Mouse (Mus musculus) MEL (cell line): Measurements from ENCODE around the gene Tchp. TPM values are rescaled to one million over a fixed set of nuclear protein-coding genes. Genes with fewer than 3 reads are reported as not detected.

Source experiments
- DNase-seq: peaks from one replicate; pipeline ENCODE4 v3.0.0; 2011; ENCODE audit warnings: low read depth, low spot score
- H3K27ac ChIP-seq: 2 replicates; pipeline ENCODE4 v1.5.1; 2012; ENCODE audit warnings: low read depth, mild to moderate bottlenecking, control low read depth, low read length, moderate library complexity; ENCODE audit not compliant: control insufficient read depth
- H3K27me3 ChIP-seq, 2 experiments: fragments of 150-350 bp in 1 of 2; sonication (generic) in 1 of 2; 2 replicates each; pipeline ENCODE4 v1.6.1; 2012; ENCODE audit warnings: low read length in 2 of 2, mild to moderate bottlenecking in 2 of 2, improper control_type of control experiment in 1 of 2, moderate library complexity in 1 of 2; ENCODE audit not compliant: insufficient read depth in 2 of 2, control insufficient read depth in 1 of 2
- H3K36me3 ChIP-seq, 2 experiments: 2 replicates each; pipeline ENCODE4 v1.6.1; 2012 to 2014; ENCODE audit warnings: low read length in 2 of 2, improper control_type of control experiment in 1 of 2, inconsistent platforms in 1 of 2, mild to moderate bottlenecking in 1 of 2; ENCODE audit not compliant: insufficient read depth in 2 of 2, control insufficient read depth in 1 of 2
- H3K4me1 ChIP-seq, 2 experiments: fragments of 150-350 bp in 1 of 2; sonication (generic) in 1 of 2; 2 replicates each; pipeline ENCODE4 v1.6.1; 2012; ENCODE audit warnings: low read length in 2 of 2, improper control_type of control experiment in 1 of 2, mild to moderate bottlenecking in 1 of 2; ENCODE audit not compliant: insufficient read depth in 2 of 2, control insufficient read depth in 1 of 2
- H3K4me3 ChIP-seq, 2 experiments: fragments of 150-350 bp in 1 of 2; sonication (generic) in 1 of 2; 2 replicates each; pipeline ENCODE4 v1.5.1; 2012; ENCODE audit warnings: low read depth in 2 of 2, low read length in 2 of 2, mild to moderate bottlenecking in 2 of 2, moderate library complexity in 2 of 2, control low read depth in 1 of 2, improper control_type of control experiment in 1 of 2; ENCODE audit not compliant: control insufficient read depth in 1 of 2, insufficient read depth in 1 of 2
- H3K79me2 ChIP-seq: 2 replicates; pipeline ENCODE4 v1.6.1; 2012; ENCODE audit warnings: mild to moderate bottlenecking, low read length, moderate library complexity; ENCODE audit not compliant: control insufficient read depth, poor library complexity, insufficient read depth
- H3K9ac ChIP-seq: 2 replicates; pipeline ENCODE4 v1.6.1; 2012; ENCODE audit warnings: low read depth, mild to moderate bottlenecking, control low read depth, low read length, moderate library complexity; ENCODE audit not compliant: control insufficient read depth, poor library complexity, severe bottlenecking
- H3K9me3 ChIP-seq: fragments of 150-350 bp; sonication (generic); replicated peaks from 2 replicates; pipeline ENCODE4 v1.6.1; 2012; ENCODE audit warnings: mild to moderate bottlenecking, low read length, improper control_type of control experiment, moderate library complexity; ENCODE audit not compliant: insufficient read depth
- BHLHE40 ChIP-seq: IDR thresholded peaks from 2 replicates; pipeline ENCODE4 v1.6.1; 2012; ENCODE audit warnings: low read depth, mild to moderate bottlenecking, inconsistent platforms, low read length, improper control_type of control experiment, borderline replicate concordance
- CHD1 ChIP-seq: IDR thresholded peaks from 2 replicates; pipeline ENCODE4 v1.6.1; 2012; ENCODE audit warnings: low read depth, mild to moderate bottlenecking, inconsistent platforms, low read length, improper control_type of control experiment
- CHD2 ChIP-seq: IDR thresholded peaks from 2 replicates; pipeline ENCODE4 v1.6.1; 2011; ENCODE audit warnings: low read length, improper control_type of control experiment
- CTCF ChIP-seq, 3 experiments: IDR thresholded peaks in 2 of 3; conservative IDR thresholded peaks in 1 of 3; 2 replicates each; pipeline ENCODE4 v1.5.1; 2011 to 2012; ENCODE audit warnings: low read length in 3 of 3, low read depth in 2 of 3, mild to moderate bottlenecking in 2 of 3, improper control_type of control experiment in 1 of 3, inconsistent platforms in 1 of 3, mixed read lengths in 1 of 3, moderate library complexity in 1 of 3; ENCODE audit not compliant: control insufficient read depth in 1 of 3, insufficient read depth in 1 of 3, poor library complexity in 1 of 3, severe bottlenecking in 1 of 3
- E2F4 ChIP-seq: IDR thresholded peaks from 2 replicates; pipeline ENCODE4 v1.6.1; 2011; ENCODE audit warnings: low read depth, low read length, improper control_type of control experiment, borderline replicate concordance
- ELF1 ChIP-seq: IDR thresholded peaks from 2 replicates; pipeline ENCODE4 v1.6.1; 2014; ENCODE audit warnings: low read depth, mild to moderate bottlenecking, inconsistent platforms, low read length, improper control_type of control experiment, moderate library complexity
- EP300 ChIP-seq, 2 experiments: IDR thresholded peaks; 2 replicates each; pipeline ENCODE4 v1.6.1; 2011; ENCODE audit warnings: improper control_type of control experiment in 2 of 2, low read length in 2 of 2, low read depth in 1 of 2, mild to moderate bottlenecking in 1 of 2
- ETS1 ChIP-seq: IDR thresholded peaks from 2 replicates; pipeline ENCODE4 v1.6.1; 2012; ENCODE audit warnings: low read depth, mild to moderate bottlenecking, inconsistent platforms, low read length, improper control_type of control experiment, moderate library complexity
- GATA1 ChIP-seq: IDR thresholded peaks from 2 replicates; pipeline ENCODE4 v1.6.1; 2011; ENCODE audit warnings: low read depth, low read length, improper control_type of control experiment
- HCFC1 ChIP-seq: IDR thresholded peaks from 2 replicates; pipeline ENCODE4 v1.6.1; 2012; ENCODE audit warnings: low read depth, mild to moderate bottlenecking, inconsistent platforms, low read length, improper control_type of control experiment, moderate library complexity
- JUND ChIP-seq: IDR thresholded peaks from 2 replicates; pipeline ENCODE4 v1.6.1; 2011; ENCODE audit warnings: low read depth, mild to moderate bottlenecking, improper control_type of control experiment, low read length
- KAT2A ChIP-seq: conservative IDR thresholded peaks from 2 replicates; pipeline ENCODE4 v1.6.1; 2012; ENCODE audit warnings: low read depth, low read length, improper control_type of control experiment, inconsistent platforms
- MAFK ChIP-seq: IDR thresholded peaks from 2 replicates; pipeline ENCODE4 v1.6.1; 2011; ENCODE audit warnings: low read depth, mild to moderate bottlenecking, low read length, improper control_type of control experiment, borderline replicate concordance
- MEF2A ChIP-seq: IDR thresholded peaks from 2 replicates; pipeline ENCODE4 v1.6.1; 2014; ENCODE audit warnings: low read depth, mild to moderate bottlenecking, inconsistent platforms, low read length, improper control_type of control experiment; ENCODE audit not compliant: poor library complexity, insufficient replicate concordance, severe bottlenecking; ENCODE audit errors: extremely low read depth
- MXI1 ChIP-seq: IDR thresholded peaks from 2 replicates; pipeline ENCODE4 v1.6.1; 2011; ENCODE audit warnings: mild to moderate bottlenecking, low read depth, low read length, improper control_type of control experiment
- MYB ChIP-seq: IDR thresholded peaks from 2 replicates; pipeline ENCODE4 v1.6.1; 2011; ENCODE audit warnings: mild to moderate bottlenecking, low read depth, low read length, improper control_type of control experiment
- MYC ChIP-seq: IDR thresholded peaks from 2 replicates; pipeline ENCODE4 v1.6.1; 2011; ENCODE audit warnings: low read depth, mild to moderate bottlenecking, low read length, improper control_type of control experiment, moderate library complexity
- NELFE ChIP-seq: IDR thresholded peaks from 2 replicates; pipeline ENCODE4 v1.6.1; 2011; ENCODE audit warnings: low read depth, low read length, improper control_type of control experiment
- NRF1 ChIP-seq: IDR thresholded peaks from 2 replicates; pipeline ENCODE4 v1.6.1; 2014; ENCODE audit warnings: low read depth, mild to moderate bottlenecking, inconsistent platforms, low read length, improper control_type of control experiment, moderate library complexity; ENCODE audit not compliant: poor library complexity, insufficient read depth, severe bottlenecking
- POLR2A ChIP-seq, 2 experiments: IDR thresholded peaks; 2 replicates each; pipeline ENCODE4 v1.6.1; 2011 to 2012; ENCODE audit warnings: low read length in 2 of 2, mild to moderate bottlenecking in 2 of 2, control low read depth in 1 of 2, improper control_type of control experiment in 1 of 2, low read depth in 1 of 2, moderate library complexity in 1 of 2; ENCODE audit not compliant: control insufficient read depth in 1 of 2, insufficient read depth in 1 of 2, poor library complexity in 1 of 2
- POLR2AphosphoS5 ChIP-seq: IDR thresholded peaks from 2 replicates; pipeline ENCODE4 v1.6.1; 2012; ENCODE audit warnings: low read depth, borderline replicate concordance, mild to moderate bottlenecking, inconsistent platforms, low read length, moderate library complexity, mixed read lengths
- RAD21 ChIP-seq: IDR thresholded peaks from 2 replicates; pipeline ENCODE4 v1.6.1; 2011; ENCODE audit warnings: mild to moderate bottlenecking, low read depth, low read length, improper control_type of control experiment
- RCOR1 ChIP-seq: IDR thresholded peaks from 2 replicates; pipeline ENCODE4 v1.6.1; 2012; ENCODE audit warnings: low read depth, mild to moderate bottlenecking, inconsistent platforms, low read length, improper control_type of control experiment
- SIN3A ChIP-seq: IDR thresholded peaks from 2 replicates; pipeline ENCODE4 v1.6.1; 2012; ENCODE audit warnings: low read length, improper control_type of control experiment, inconsistent platforms
- SMC3 ChIP-seq: IDR thresholded peaks from 2 replicates; pipeline ENCODE4 v1.6.1; 2011; ENCODE audit warnings: low read depth, low read length, improper control_type of control experiment
- TAL1 ChIP-seq: IDR thresholded peaks from 2 replicates; pipeline ENCODE4 v1.6.1; 2012; ENCODE audit warnings: mild to moderate bottlenecking, inconsistent platforms, low read length, moderate library complexity, mixed read lengths
- TBP ChIP-seq: IDR thresholded peaks from 2 replicates; pipeline ENCODE4 v1.8.0; 2011; ENCODE audit warnings: low read depth, low read length, improper control_type of control experiment
- UBTF ChIP-seq: IDR thresholded peaks from 2 replicates; pipeline ENCODE4 v1.6.1; 2012; ENCODE audit warnings: low read depth, mild to moderate bottlenecking, inconsistent platforms, low read length, improper control_type of control experiment, moderate library complexity, borderline replicate concordance; ENCODE audit not compliant: insufficient read depth
- USF1 ChIP-seq: IDR thresholded peaks from 2 replicates; pipeline ENCODE4 v1.6.1; 2014; ENCODE audit warnings: low read depth, mild to moderate bottlenecking, inconsistent platforms, low read length, improper control_type of control experiment, moderate library complexity
- USF2 ChIP-seq, 2 experiments: IDR thresholded peaks; 2 replicates each; pipeline ENCODE4 v1.6.1; 2011 to 2012; ENCODE audit warnings: improper control_type of control experiment in 2 of 2, low read length in 2 of 2, borderline replicate concordance in 1 of 2, inconsistent platforms in 1 of 2, low read depth in 1 of 2, mild to moderate bottlenecking in 1 of 2; ENCODE audit not compliant: insufficient read depth in 1 of 2
- ZC3H11A ChIP-seq: IDR thresholded peaks from 2 replicates; pipeline ENCODE4 v1.6.1; 2012; ENCODE audit warnings: low read depth, mild to moderate bottlenecking, inconsistent platforms, low read length, improper control_type of control experiment
- ZKSCAN1 ChIP-seq: IDR thresholded peaks from 2 replicates; pipeline ENCODE4 v1.6.1; 2012; ENCODE audit warnings: low read depth, mild to moderate bottlenecking, inconsistent platforms, low read length, improper control_type of control experiment, moderate library complexity
- ZMIZ1 ChIP-seq: IDR thresholded peaks from 2 replicates; pipeline ENCODE4 v1.6.1; 2012; ENCODE audit warnings: low read depth, mild to moderate bottlenecking, inconsistent platforms, low read length, improper control_type of control experiment, moderate library complexity
- ZNF384 ChIP-seq: IDR thresholded peaks from 2 replicates; pipeline ENCODE4 v1.6.1; 2012; ENCODE audit warnings: low read depth, mild to moderate bottlenecking, inconsistent platforms, low read length, improper control_type of control experiment
- polyA plus RNA-seq, 2 experiments: library from polyadenylated mRNA; stranded (reverse) in 1 of 2; unstranded in 1 of 2; fragments of >175 nt in 1 of 2; fragments of >200 nt in 1 of 2; gene quantifications; 2 replicates each; pipeline versions ENCODE4 v1.2.1 to v1.2.4; 2012; ENCODE audit warnings: low replicate concordance in 2 of 2, low read depth in 1 of 2; ENCODE audit not compliant: insufficient read length in 2 of 2, insufficient read depth in 1 of 2, missing spikeins in 1 of 2
- total RNA-seq: library from RNA; depleted of rRNA; stranded (reverse); fragments of 300-350 nt; gene quantifications from 2 replicates; pipeline ENCODE4 v1.2.3, GENCODE M21; 2012

Tchp gene
- total and polyA plus RNA-seq, 3 experiments: 13.6 to 21.1 TPM; not detected in 1

DNA sequence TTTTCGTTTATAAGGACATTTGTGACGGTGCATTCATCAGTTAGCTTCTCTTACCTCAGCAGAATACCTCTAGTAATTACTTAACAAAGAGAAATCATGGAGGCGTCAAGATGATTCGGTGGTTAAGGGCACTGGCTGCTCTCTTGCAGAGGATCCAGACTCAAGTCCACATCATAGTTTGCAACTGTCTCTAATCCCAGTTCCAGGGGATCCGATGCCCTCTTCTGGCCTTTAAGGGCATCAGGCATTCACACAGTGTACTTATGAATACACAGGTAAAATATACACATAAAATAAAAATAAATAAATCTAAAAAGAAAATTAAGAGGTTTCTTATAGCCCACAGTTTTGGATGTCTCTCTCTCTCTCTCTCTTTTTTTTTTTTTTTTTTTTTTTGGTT lies 11.8 kb upstream of the Tchp start (continued):
- TF ChIP-seq POLR2AphosphoS5 (no peak), ZC3H11A (peak; percentile 29; the same call in 1 of the 2 replicates), MYC (no peak), RCOR1 (no peak), SIN3A (no peak), ELF1 (no peak)

DNA sequence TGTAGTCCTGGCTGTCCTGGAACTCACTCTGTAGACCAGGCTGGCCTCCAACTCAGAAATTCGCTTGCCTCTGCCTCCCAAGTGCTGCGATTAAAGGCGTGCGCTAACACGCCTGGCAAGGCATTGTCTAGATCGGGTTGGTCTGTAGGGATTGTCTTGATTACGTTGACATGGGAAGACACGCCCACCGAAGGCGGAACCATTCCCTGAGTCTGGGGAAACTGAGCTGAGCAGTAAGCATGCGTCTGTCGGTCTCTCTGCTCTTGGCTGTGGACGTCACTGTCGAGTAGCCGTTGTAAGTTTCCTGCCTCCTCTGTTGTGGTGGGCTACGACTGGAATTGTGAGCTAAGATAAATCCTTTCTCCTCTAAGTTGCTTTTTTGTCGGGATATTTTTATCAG lies 10.6 kb upstream of the Tchp start:
- Histone ChIP-seq H3K27me3 (peaks cover 0 to 2% of the 10 kb centered on the region in 2 experiments; a peak in 1 of 4 replicates), H3K27ac (peak overlapping the region; percentile 50)
- peak; percentile 96 for DNase-seq
- no peak for TF ChIP-seq ZKSCAN1
- 0 out of 2 replicates have a peak, but pooled peaks have one; percentile 12 for TF ChIP-seq HCFC1
- TF ChIP-seq SIN3A: peak; percentile 36
- no peak for TF ChIP-seq JUND
- no peak for TF ChIP-seq CTCF (IDR thresholded peaks at IDR 0.05 in 2 of 3, conservative IDR thresholded peaks at IDR 0.05 in 1 of 3; ENCODE audit: control insufficient read depth in 1 of 3, insufficient read depth in 1 of 3, low read depth in 2 of 3, low read length in 3 of 3, poor library complexity in 1 of 3, severe bottlenecking in 1 of 3)
- no peak for TF ChIP-seq CHD1
- no peak for TF ChIP-seq USF1
- TF ChIP-seq MYB: no peak
- no peak for TF ChIP-seq GATA1
- no peak for TF ChIP-seq SMC3
- 0 out of 2 replicates have a peak, but pooled peaks have one; percentile 62 for TF ChIP-seq ZMIZ1
- TF ChIP-seq MYC: peak; percentile 63; the same call in 1 of the 2 replicates
- peak; percentile 95 for TF ChIP-seq TBP
- no peak for TF ChIP-seq MAFK
- TF ChIP-seq POLR2A (IDR thresholded peaks at IDR 0.05; ENCODE audit: control insufficient read depth in 1 of 2, insufficient read depth in 1 of 2, low read depth in 1 of 2, low read length in 2 of 2, poor library complexity in 1 of 2): peak; percentile 61 to 90; a peak in 3 of 4 replicates
- TF ChIP-seq E2F4: no peak
- TF ChIP-seq BHLHE40: no peak
- TF ChIP-seq ETS1: no peak
- TF ChIP-seq USF2 (IDR thresholded peaks at IDR 0.05; ENCODE audit: borderline replicate concordance in 1 of 2, insufficient read depth in 1 of 2, low read depth in 1 of 2, low read length in 2 of 2): no peak
- TF ChIP-seq MEF2A: no peak
- TF ChIP-seq ZNF384: no peak
- peak; percentile 87 for TF ChIP-seq NELFE
- no peak for TF ChIP-seq TAL1
- peak; percentile 70 for TF ChIP-seq NRF1
- no peak for TF ChIP-seq CHD2
- TF ChIP-seq KAT2A: no peak
- TF ChIP-seq ELF1: no peak
- TF ChIP-seq RAD21: no peak
- TF ChIP-seq UBTF: no peak
- TF ChIP-seq RCOR1: no peak
- TF ChIP-seq MXI1: peak; percentile 59
- TF ChIP-seq EP300 (IDR thresholded peaks at IDR 0.05; ENCODE audit: low read depth in 1 of 2, low read length in 2 of 2): no peak
- no peak for TF ChIP-seq ZC3H11A

More for the DNA sequence above, 10.6 kb upstream of the Tchp start:
- H3K4me1 ChIP-seq: peaks cover 0 to 12% of the 10 kb centered on the region in 2 experiments; a peak in 1 of 4 replicates
- no peaks in the 10 kb centered on the region for H3K9me3 ChIP-seq
- peaks cover 0 to 8% of the 10 kb centered on the region in 2 experiments; a peak in 2 of 4 replicates for H3K36me3 ChIP-seq
- H3K9ac ChIP-seq: peak overlapping the region; percentile 81
- peak overlapping the region; percentile 62 to 72 for H3K4me3 ChIP-seq
- H3K79me2 ChIP-seq: no peaks in the 10 kb centered on the region
